Mouse (Mus musculus): ENCODE results near the gene Rnf114. TPM values are rescaled to one million over a fixed set of nuclear protein-coding genes. Genes with fewer than 3 reads are reported as not detected.
A peak's percentile ranks its signal among the peaks of the same experiment; 100 is the strongest.

Gene Rnf114
- polyA plus RNA-seq, 1 experiment from 2014 or later = 119 TPM

- DNase-seq (ENCODE audit: low spot score) = no peak
- ATAC-seq = no peak
- Histone ChIP-seq H3K4me2 (replicated peaks; ENCODE audit: low read depth, low read length) (peak overlapping the region; percentile 38), H3K36me3 (ENCODE audit: insufficient read depth, low read length) (0 out of 2 replicates have a peak, but pooled peaks cover 3% of the 10 kb centered on the region), H3K27ac (ENCODE audit: low read length) (peak overlapping the region; percentile 68), H3K9ac (replicated peaks; ENCODE audit: low read depth) (no peak overlapping the region), H3K9me3 (ENCODE audit: low read length) (no peaks in the 10 kb centered on the region), H3K4me3 (ENCODE audit: low read depth, low read length) (no peak overlapping the region), H3K4me1 (ENCODE audit: insufficient read depth, low read depth, low read length) (peaks cover 19% of the 10 kb centered on the region; the same call in 1 of the 2 replicates), H3K27me3 (replicated peaks; ENCODE audit: insufficient read depth, low read length) (no peaks in the 10 kb centered on the region)
- TF ChIP-seq CTCF (IDR thresholded peaks at IDR 0.05) (no peak), EP300 (IDR thresholded peaks at IDR 0.05) (no peak)
- WGBS = 69% methylated on average over 10 of the region's 10 CpGs
These were observed 14.3 kb downstream of the Rnf114 start for GRCm38 (mm10) chr2:167506546-167507260.

GRCm38 (mm10) chr2:167507719-167508385 is 15.4 kb downstream of the Rnf114 start:
- 71% methylated on average over 3 of the region's 3 CpGs for WGBS
- TF ChIP-seq EP300 (IDR thresholded peaks at IDR 0.05) (peak; percentile 45; the same call in 1 of the 2 replicates), CTCF (IDR thresholded peaks at IDR 0.05) (peak; percentile 14)
- Histone ChIP-seq H3K9ac (replicated peaks; ENCODE audit: low read depth) (no peak overlapping the region), H3K36me3 (ENCODE audit: insufficient read depth, low read length) (0 out of 2 replicates have a peak, but pooled peaks cover 15% of the 10 kb centered on the region), H3K27ac (ENCODE audit: low read length) (peak overlapping the region; percentile 68), H3K4me1 (ENCODE audit: insufficient read depth, low read depth, low read length) (peaks cover 19% of the 10 kb centered on the region; the same call in 1 of the 2 replicates), H3K27me3 (replicated peaks; ENCODE audit: insufficient read depth, low read length) (no peaks in the 10 kb centered on the region), H3K9me3 (ENCODE audit: low read length) (no peaks in the 10 kb centered on the region), H3K4me2 (replicated peaks; ENCODE audit: low read depth, low read length) (no peak overlapping the region; the same call in 1 of the 2 replicates), H3K4me3 (ENCODE audit: low read depth, low read length) (no peak overlapping the region)
- DNase-seq (ENCODE audit: low spot score) (peak; percentile 76), ATAC-seq (peak; percentile 52)

GRCm38 (mm10) chr2:167508569-167508968 is 16.1 kb downstream of the Rnf114 start:
- no peaks in the 10 kb centered on the region for H3K27me3 ChIP-seq (replicated peaks; ENCODE audit: insufficient read depth, low read length)
- peak overlapping the region; percentile 17; the same call in 1 of the 2 replicates for H3K27ac ChIP-seq (ENCODE audit: low read length)
- WGBS = 92% methylated on average over 4 of the region's 4 CpGs
- no peaks in the 10 kb centered on the region for H3K9me3 ChIP-seq (ENCODE audit: low read length)
- peaks cover 19% of the 10 kb centered on the region; the same call in 1 of the 2 replicates for H3K4me1 ChIP-seq (ENCODE audit: insufficient read depth, low read depth, low read length)
- no peak for DNase-seq (ENCODE audit: low spot score)
- no peak for ATAC-seq
- TF ChIP-seq EP300 (IDR thresholded peaks at IDR 0.05) (no peak), CTCF (IDR thresholded peaks at IDR 0.05) (no peak)
- peaks cover 20% of the 10 kb centered on the region; the same call in 1 of the 2 replicates for H3K36me3 ChIP-seq (ENCODE audit: insufficient read depth, low read length)
- H3K4me3 ChIP-seq (ENCODE audit: low read depth, low read length) = no peak overlapping the region
- no peak overlapping the region for H3K4me2 ChIP-seq (replicated peaks; ENCODE audit: low read depth, low read length)
- no peak overlapping the region for H3K9ac ChIP-seq (replicated peaks; ENCODE audit: low read depth)

GRCm38 (mm10) chr2:167510485-167510884 is 18.0 kb downstream of the Rnf114 start:
- ATAC-seq (no peak), DNase-seq (ENCODE audit: low spot score) (peak; percentile 40)
- no peaks in the 10 kb centered on the region for H3K27me3 ChIP-seq (replicated peaks; ENCODE audit: insufficient read depth, low read length)
- no peaks in the 10 kb centered on the region for H3K9me3 ChIP-seq (ENCODE audit: low read length)
- H3K4me1 ChIP-seq (ENCODE audit: insufficient read depth, low read depth, low read length) = peaks cover 12% of the 10 kb centered on the region; the same call in 1 of the 2 replicates
- TF ChIP-seq EP300 (IDR thresholded peaks at IDR 0.05) (no peak), CTCF (IDR thresholded peaks at IDR 0.05) (no peak)
- 43% methylated on average over 3 of the region's 3 CpGs for WGBS
- H3K9ac ChIP-seq (replicated peaks; ENCODE audit: low read depth) = no peak overlapping the region
- H3K4me2 ChIP-seq (replicated peaks; ENCODE audit: low read depth, low read length) = no peak overlapping the region
- H3K4me3 ChIP-seq (ENCODE audit: low read depth, low read length) = no peak overlapping the region
- H3K36me3 ChIP-seq (ENCODE audit: insufficient read depth, low read length) = peaks cover 37% of the 10 kb centered on the region
- H3K27ac ChIP-seq (ENCODE audit: low read length) = no peak overlapping the region; the same call in 1 of the 2 replicates

GRCm38 (mm10) chr2:167512365-167512764 is 19.9 kb downstream of the Rnf114 start:
- Histone ChIP-seq H3K4me1 (ENCODE audit: insufficient read depth, low read depth, low read length) (peaks cover 6% of the 10 kb centered on the region; the same call in 1 of the 2 replicates), H3K9me3 (ENCODE audit: low read length) (no peaks in the 10 kb centered on the region), H3K27me3 (replicated peaks; ENCODE audit: insufficient read depth, low read length) (no peaks in the 10 kb centered on the region), H3K27ac (ENCODE audit: low read length) (no peak overlapping the region), H3K4me3 (ENCODE audit: low read depth, low read length) (no peak overlapping the region), H3K36me3 (ENCODE audit: insufficient read depth, low read length) (peaks cover 56% of the 10 kb centered on the region), H3K9ac (replicated peaks; ENCODE audit: low read depth) (no peak overlapping the region), H3K4me2 (replicated peaks; ENCODE audit: low read depth, low read length) (no peak overlapping the region)
- no peak for ATAC-seq
- 93% methylated on average over 9 of the region's 9 CpGs for WGBS
- DNase-seq (ENCODE audit: low spot score) = no peak
- TF ChIP-seq EP300 (IDR thresholded peaks at IDR 0.05) (no peak), CTCF (IDR thresholded peaks at IDR 0.05) (no peak)

- no peak for TF ChIP-seq EP300 (IDR thresholded peaks at IDR 0.05)
- peak; percentile 64 for TF ChIP-seq CTCF (IDR thresholded peaks at IDR 0.05)
- no peak overlapping the region for H3K4me3 ChIP-seq (ENCODE audit: low read depth, low read length)
- ATAC-seq (no peak), DNase-seq (ENCODE audit: low spot score) (peak; percentile 34)
- H3K36me3 ChIP-seq (ENCODE audit: insufficient read depth, low read length) = peaks cover 62% of the 10 kb centered on the region
- 0 out of 2 replicates have a peak, but pooled peaks cover 6% of the 10 kb centered on the region for H3K4me1 ChIP-seq (ENCODE audit: insufficient read depth, low read depth, low read length)
- no peak overlapping the region for H3K4me2 ChIP-seq (replicated peaks; ENCODE audit: low read depth, low read length)
- H3K9ac ChIP-seq (replicated peaks; ENCODE audit: low read depth) = no peak overlapping the region
- WGBS = 94% methylated on average over 5 of the region's 5 CpGs
- no peaks in the 10 kb centered on the region for H3K9me3 ChIP-seq (ENCODE audit: low read length)
- H3K27ac ChIP-seq (ENCODE audit: low read length) = no peak overlapping the region
- no peaks in the 10 kb centered on the region for H3K27me3 ChIP-seq (replicated peaks; ENCODE audit: insufficient read depth, low read length)
These were observed 20.5 kb downstream of the Rnf114 start for GRCm38 (mm10) chr2:167512970-167513369.

Data from lung, postnatal 0 days (tissue).